Mouse (Mus musculus): ENCODE measurements around the gene Gal3st4. TPM values are rescaled to one million over a fixed set of nuclear protein-coding genes. Genes with fewer than 3 reads are reported as not detected.

The Gal3st4 gene
- polyA plus RNA-seq, 1 experiment from 2014 or later, result 2.0 TPM

DNA sequence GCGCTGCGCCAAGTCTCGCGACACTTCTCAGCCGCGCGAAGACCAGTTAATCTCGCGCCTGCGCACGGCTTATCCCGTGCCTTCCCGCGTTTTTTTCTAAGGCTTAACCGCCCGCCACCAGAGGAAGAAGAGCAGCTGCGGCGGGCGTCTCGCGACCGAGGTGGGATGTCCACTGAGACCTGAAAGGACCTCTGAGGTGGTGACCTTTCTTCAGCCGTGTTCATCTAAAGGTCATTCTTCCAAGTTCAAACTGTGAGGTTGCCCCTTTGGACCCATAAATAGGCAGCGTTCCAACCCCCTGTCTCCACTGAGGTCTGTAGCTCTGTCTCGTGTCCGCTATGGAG is 7.8 kb upstream of the Gal3st4 start:
- no peak for DNase-seq
- Histone ChIP-seq H3K9ac (replicated peaks; ENCODE audit: low read length) (no peak overlapping the region), H3K27me3 (ENCODE audit: control insufficient read depth, insufficient read depth, low read length) (no peaks in the 10 kb centered on the region), H3K4me2 (ENCODE audit: low read length) (peak overlapping the region; percentile 79), H3K4me3 (replicated peaks; ENCODE audit: low read depth, low read length) (peak overlapping the region; percentile 72), H3K27ac (replicated peaks; ENCODE audit: low read depth, low read length) (0 out of 2 replicates have a peak overlapping the region, but pooled peaks have one; percentile 20), H3K4me1 (ENCODE audit: control insufficient read depth, insufficient read depth, low read length) (peaks cover 37% of the 10 kb centered on the region), H3K36me3 (ENCODE audit: control insufficient read depth, insufficient read depth, low read length) (peaks cover 26% of the 10 kb centered on the region), H3K9me3 (ENCODE audit: control insufficient read depth, low read length) (peaks cover 6% of the 10 kb centered on the region; the same call in 1 of the 2 replicates)
- 24% methylated on average over 26 of the region's 26 CpGs for WGBS
- no peak for ATAC-seq (ENCODE audit: low FRiP score, low TSS enrichment)

DNA sequence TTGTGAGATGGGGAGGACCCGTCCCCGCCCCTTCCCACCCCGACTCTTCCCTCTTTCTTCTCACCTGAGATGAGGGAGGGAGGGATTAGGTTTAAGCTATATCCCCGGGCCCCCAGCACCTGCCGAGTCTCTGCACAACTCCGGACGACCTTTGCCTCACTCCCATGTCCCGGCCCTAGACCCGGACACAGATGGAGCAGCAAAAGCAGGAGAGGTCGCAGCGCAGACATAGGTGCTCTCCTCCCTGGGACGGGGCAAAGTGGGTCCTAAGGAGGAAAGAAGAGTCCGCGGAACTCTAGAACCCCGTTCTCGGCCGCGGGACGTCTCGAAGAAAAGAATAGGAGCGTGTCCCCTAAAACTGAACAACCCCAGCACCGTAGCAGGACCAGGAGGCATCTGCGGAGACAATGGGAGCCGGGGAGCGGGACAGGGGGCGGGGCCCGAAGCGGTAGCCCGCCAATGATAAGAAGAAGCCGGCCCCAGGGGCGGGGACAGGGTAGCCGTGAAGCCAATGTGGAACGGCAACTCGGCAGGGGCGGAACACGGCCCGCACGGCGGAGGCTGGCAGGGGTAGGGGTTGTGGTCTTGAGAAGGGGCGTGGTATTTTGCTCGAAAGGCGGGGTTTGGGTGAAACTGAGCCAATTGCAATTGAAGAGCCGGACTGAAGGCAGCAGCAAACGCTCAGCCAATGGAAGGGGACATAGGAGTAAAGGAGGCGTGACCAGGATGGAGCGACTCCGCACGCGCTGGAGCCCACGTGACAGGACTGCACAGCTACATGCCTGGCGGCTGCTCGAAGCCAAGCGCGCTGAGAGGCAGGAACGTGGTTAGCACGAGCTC is 7.2 kb upstream of the Gal3st4 start, which contains the start of the genes Gm43720, Gpc2 and Stag3:
Gene Gm43720, minus strand, starts transcription at position 374 of the 840 bp plus-strand sequence.
Gene Gpc2, minus strand, starts transcription at position 421 of the 840 bp plus-strand sequence.
Gene Stag3, plus strand, starts transcription at position 656 of the 840 bp plus-strand sequence.
- peaks cover 6% of the 10 kb centered on the region; the same call in 1 of the 2 replicates for H3K9me3 ChIP-seq (ENCODE audit: control insufficient read depth, low read length)
- ATAC-seq (ENCODE audit: low FRiP score, low TSS enrichment), result peak; percentile 99
- H3K4me3 ChIP-seq (replicated peaks; ENCODE audit: low read depth, low read length), result peak within 1 kb of the TSS; percentile 72
- peak within 1 kb of the TSS; percentile 84 for H3K9ac ChIP-seq (replicated peaks; ENCODE audit: low read length)
- under 1% methylated on average over 56 of the region's 56 CpGs for WGBS
- H3K27me3 ChIP-seq (ENCODE audit: control insufficient read depth, insufficient read depth, low read length), result no peaks in the 10 kb centered on the region
- H3K27ac ChIP-seq (replicated peaks; ENCODE audit: low read depth, low read length), result peak within 1 kb of the TSS; percentile 80
- peak within 1 kb of the TSS; percentile 79 for H3K4me2 ChIP-seq (ENCODE audit: low read length)
- H3K4me1 ChIP-seq (ENCODE audit: control insufficient read depth, insufficient read depth, low read length), result peaks cover 43% of the 10 kb centered on the region
- H3K36me3 ChIP-seq (ENCODE audit: control insufficient read depth, insufficient read depth, low read length), result peaks cover 30% of the 10 kb centered on the region
- DNase-seq, result peak; percentile 99

DNA sequence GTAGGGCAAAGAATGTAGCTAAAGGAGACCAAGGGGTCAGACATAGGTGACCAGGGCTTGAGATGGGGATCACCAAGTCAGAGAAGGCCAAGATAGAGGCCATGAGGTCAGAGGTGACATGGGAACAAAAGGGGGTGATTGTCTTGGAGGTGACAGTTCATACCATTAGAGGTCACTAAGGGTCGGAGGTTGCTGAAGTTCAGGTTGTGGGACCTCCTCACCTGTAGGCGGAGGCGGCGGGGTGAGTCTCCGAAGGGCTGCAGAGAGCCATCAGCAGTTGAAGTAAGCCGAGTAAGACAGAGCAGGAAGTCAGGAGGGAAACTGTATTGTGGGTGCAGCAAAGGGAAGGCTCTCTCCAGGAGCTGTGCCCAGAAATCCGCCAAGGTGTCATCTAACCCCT is 5.4 kb upstream of the Gal3st4 start:
- Histone ChIP-seq H3K36me3 (ENCODE audit: control insufficient read depth, insufficient read depth, low read length) (peaks cover 39% of the 10 kb centered on the region), H3K4me2 (ENCODE audit: low read length) (peak overlapping the region; percentile 79), H3K9me3 (ENCODE audit: control insufficient read depth, low read length) (peaks cover 6% of the 10 kb centered on the region; the same call in 1 of the 2 replicates), H3K4me1 (ENCODE audit: control insufficient read depth, insufficient read depth, low read length) (peaks cover 45% of the 10 kb centered on the region), H3K27me3 (ENCODE audit: control insufficient read depth, insufficient read depth, low read length) (no peaks in the 10 kb centered on the region), H3K4me3 (replicated peaks; ENCODE audit: low read depth, low read length) (peak overlapping the region; percentile 72), H3K9ac (replicated peaks; ENCODE audit: low read length) (peak overlapping the region; percentile 84), H3K27ac (replicated peaks; ENCODE audit: low read depth, low read length) (no peak overlapping the region)
- DNase-seq (no peak), ATAC-seq (ENCODE audit: low FRiP score, low TSS enrichment) (no peak)
- WGBS, result 88% methylated on average over 7 of the region's 7 CpGs

DNA sequence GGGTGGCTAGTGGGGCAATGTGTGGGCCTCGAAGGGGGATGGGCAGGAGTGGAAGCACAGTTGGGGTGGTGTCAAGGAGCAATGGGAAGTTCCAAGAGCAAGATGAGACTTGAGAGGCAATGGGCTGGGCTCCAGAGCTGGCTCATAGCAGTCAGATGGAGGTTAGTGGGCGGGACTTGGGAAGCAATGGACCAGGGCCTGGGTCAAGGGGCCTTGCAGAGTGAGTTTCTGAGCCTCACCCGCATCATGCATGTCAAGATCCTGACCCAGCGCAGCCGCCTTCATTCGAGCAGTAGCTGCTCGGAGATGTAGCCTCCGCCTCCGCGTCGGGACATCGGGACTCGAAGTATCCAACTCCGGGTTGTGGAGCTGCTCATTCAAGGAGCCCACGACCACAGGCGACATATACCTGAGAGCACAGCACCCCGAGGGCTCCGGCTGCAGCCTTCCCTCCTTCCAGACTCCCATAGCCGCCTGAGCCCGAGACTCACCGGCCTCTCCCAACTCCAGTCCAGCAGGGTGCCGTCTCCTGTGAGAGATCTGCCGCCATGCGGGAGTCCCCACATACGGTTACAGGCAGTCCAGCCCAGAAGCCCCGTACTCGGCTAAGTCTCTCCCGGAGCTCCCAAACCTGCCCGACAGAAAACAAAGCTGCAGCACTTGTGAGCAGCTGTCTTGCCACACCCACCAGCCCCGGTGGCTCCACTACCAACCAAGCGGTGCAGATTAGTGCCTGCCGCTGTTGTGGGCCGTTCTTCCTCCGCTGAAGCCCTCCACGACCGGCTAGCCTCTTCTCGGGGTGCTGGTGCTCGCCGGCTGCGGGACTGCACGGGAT is 2.8 kb upstream of the Gal3st4 start:
- no peak overlapping the region for H3K27ac ChIP-seq (replicated peaks; ENCODE audit: low read depth, low read length)
- ATAC-seq (ENCODE audit: low FRiP score, low TSS enrichment) (no peak), DNase-seq (peak; percentile 54)
- H3K4me2 ChIP-seq (ENCODE audit: low read length), result peak overlapping the region; percentile 79
- 6% methylated on average over 41 of the region's 41 CpGs for WGBS
- no peaks in the 10 kb centered on the region for H3K27me3 ChIP-seq (ENCODE audit: control insufficient read depth, insufficient read depth, low read length)
- H3K9me3 ChIP-seq (ENCODE audit: control insufficient read depth, low read length), result peaks cover under 1% of the 10 kb centered on the region; the same call in 1 of the 2 replicates
- H3K36me3 ChIP-seq (ENCODE audit: control insufficient read depth, insufficient read depth, low read length), result peaks cover 39% of the 10 kb centered on the region
- H3K4me1 ChIP-seq (ENCODE audit: control insufficient read depth, insufficient read depth, low read length), result peaks cover 45% of the 10 kb centered on the region
- peak overlapping the region; percentile 39 for H3K4me3 ChIP-seq (replicated peaks; ENCODE audit: low read depth, low read length)
- H3K9ac ChIP-seq (replicated peaks; ENCODE audit: low read length), result peak overlapping the region; percentile 60

DNA sequence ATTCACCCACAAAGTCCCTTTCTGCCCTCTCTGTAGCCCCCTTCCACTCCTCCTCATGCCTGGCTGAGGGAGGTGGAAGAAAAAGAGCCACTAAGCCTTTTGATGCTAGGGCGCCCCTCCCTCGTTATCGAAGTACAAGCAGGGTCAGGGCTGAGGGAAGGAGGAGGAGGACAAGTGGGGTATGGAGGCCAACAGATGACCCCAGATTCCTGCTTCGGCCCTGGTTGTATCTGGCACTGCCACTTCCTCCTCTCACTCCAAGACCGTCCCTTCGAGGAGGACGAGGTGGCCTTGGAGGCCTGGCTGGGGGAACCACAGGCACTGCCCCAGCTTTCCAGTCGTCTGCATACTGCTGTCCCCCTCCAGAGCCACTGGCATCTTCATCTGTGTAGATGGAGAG is 1.5 kb upstream of the Gal3st4 start:
- no peak overlapping the region for H3K4me2 ChIP-seq (ENCODE audit: low read length)

DNA sequence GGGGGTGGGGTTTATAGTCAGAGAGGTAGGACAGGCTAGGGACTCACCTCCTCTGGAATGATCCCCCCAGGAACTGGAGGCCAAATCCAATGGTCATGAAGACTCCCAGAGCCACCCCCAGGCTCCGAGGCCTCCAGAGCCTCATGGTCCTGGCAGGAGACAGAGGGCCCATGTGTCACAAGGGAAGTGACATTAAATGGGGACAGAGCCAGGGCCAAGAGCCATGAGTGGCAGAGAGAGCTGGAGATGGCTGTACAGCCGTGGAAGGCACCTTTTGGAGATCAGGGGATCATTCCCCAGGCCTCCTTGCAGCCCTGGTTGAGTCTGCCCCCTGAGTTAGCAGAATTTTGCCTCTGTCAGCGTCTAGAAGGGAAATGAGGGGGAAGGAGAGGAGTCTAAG is 1.4 kb downstream of the Gal3st4 start:
- no peak for ATAC-seq (ENCODE audit: low FRiP score, low TSS enrichment)
- no peak for DNase-seq
- Histone ChIP-seq H3K4me3 (replicated peaks; ENCODE audit: low read depth, low read length) (no peak overlapping the region), H3K9me3 (ENCODE audit: control insufficient read depth, low read length) (no peaks in the 10 kb centered on the region), H3K27me3 (ENCODE audit: control insufficient read depth, insufficient read depth, low read length) (no peaks in the 10 kb centered on the region), H3K4me1 (ENCODE audit: control insufficient read depth, insufficient read depth, low read length) (peaks cover 16% of the 10 kb centered on the region), H3K36me3 (ENCODE audit: control insufficient read depth, insufficient read depth, low read length) (peaks cover 21% of the 10 kb centered on the region), H3K9ac (replicated peaks; ENCODE audit: low read length) (no peak overlapping the region), H3K27ac (replicated peaks; ENCODE audit: low read depth, low read length) (no peak overlapping the region), H3K4me2 (ENCODE audit: low read length) (no peak overlapping the region; the same call in 1 of the 2 replicates)
- 51% methylated on average over 3 of the region's 3 CpGs for WGBS

More for the DNA sequence above, 1.5 kb upstream of the Gal3st4 start:
- 0 out of 2 replicates have a peak overlapping the region, but pooled peaks have one; percentile 6 for H3K9ac ChIP-seq (replicated peaks; ENCODE audit: low read length)
- no peak overlapping the region for H3K27ac ChIP-seq (replicated peaks; ENCODE audit: low read depth, low read length)
- no peaks in the 10 kb centered on the region for H3K9me3 ChIP-seq (ENCODE audit: control insufficient read depth, low read length)
- DNase-seq (no peak), ATAC-seq (ENCODE audit: low FRiP score, low TSS enrichment) (no peak)
- H3K4me3 ChIP-seq (replicated peaks; ENCODE audit: low read depth, low read length), result no peak overlapping the region
- no peaks in the 10 kb centered on the region for H3K27me3 ChIP-seq (ENCODE audit: control insufficient read depth, insufficient read depth, low read length)
- H3K36me3 ChIP-seq (ENCODE audit: control insufficient read depth, insufficient read depth, low read length), result peaks cover 39% of the 10 kb centered on the region
- WGBS, result 47% methylated on average over 8 of the region's 8 CpGs
- peaks cover 45% of the 10 kb centered on the region for H3K4me1 ChIP-seq (ENCODE audit: control insufficient read depth, insufficient read depth, low read length)

DNA sequence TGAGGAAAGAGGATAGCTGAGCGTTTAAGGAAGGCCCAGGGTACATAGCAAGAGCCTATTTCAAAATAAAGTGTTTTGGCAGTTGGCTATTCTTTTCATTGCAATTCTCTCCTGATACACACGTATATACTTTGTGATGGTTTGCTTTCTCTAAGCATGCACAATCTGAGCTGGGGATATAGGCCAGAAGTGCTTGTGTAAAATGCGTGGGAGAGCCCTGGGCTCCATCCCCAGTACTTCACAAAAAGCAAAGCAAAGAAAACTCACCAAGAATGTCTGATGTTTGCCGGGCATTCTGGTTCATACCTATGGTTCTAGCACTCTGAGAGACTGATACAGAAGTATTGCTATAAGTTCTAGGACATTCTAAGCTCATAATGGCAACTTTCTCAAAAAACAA is 3.7 kb downstream of the Gal3st4 start:
- WGBS, result 85% methylated on average over 4 of the region's 4 CpGs
- DNase-seq (no peak), ATAC-seq (ENCODE audit: low FRiP score, low TSS enrichment) (no peak)

DNA sequence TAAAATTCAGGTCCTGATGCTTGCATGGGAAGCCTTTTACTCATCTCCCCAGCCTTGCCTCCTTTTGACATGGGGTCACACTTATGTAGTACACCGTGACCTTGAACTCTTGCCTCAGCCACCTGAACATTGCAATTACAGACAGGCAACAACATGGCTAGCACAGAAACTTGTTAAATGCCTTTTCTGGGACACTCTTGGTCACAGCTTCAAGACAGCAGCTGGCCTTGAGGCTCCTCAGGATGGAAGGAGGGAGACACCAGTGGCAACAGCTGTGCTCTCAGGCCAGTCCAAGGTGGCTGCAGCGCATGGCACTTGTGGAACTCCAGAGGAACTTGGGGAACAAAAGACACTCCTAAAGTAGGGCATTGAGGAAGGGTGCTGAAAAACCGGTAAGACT is 5.5 kb downstream of the Gal3st4 start:
- H3K9me3 ChIP-seq (ENCODE audit: control insufficient read depth, low read length), result no peaks in the 10 kb centered on the region
- no peaks in the 10 kb centered on the region for H3K27me3 ChIP-seq (ENCODE audit: control insufficient read depth, insufficient read depth, low read length)
- no peak for DNase-seq
- no peak overlapping the region for H3K9ac ChIP-seq (replicated peaks; ENCODE audit: low read length)
- ATAC-seq (ENCODE audit: low FRiP score, low TSS enrichment), result no peak
- H3K36me3 ChIP-seq (ENCODE audit: control insufficient read depth, insufficient read depth, low read length), result peaks cover 13% of the 10 kb centered on the region
- H3K27ac ChIP-seq (replicated peaks; ENCODE audit: low read depth, low read length), result no peak overlapping the region
- peaks cover 19% of the 10 kb centered on the region for H3K4me1 ChIP-seq (ENCODE audit: control insufficient read depth, insufficient read depth, low read length)
- H3K4me2 ChIP-seq (ENCODE audit: low read length), result no peak overlapping the region
- 88% methylated on average over 3 of the region's 3 CpGs for WGBS
- no peak overlapping the region for H3K4me3 ChIP-seq (replicated peaks; ENCODE audit: low read depth, low read length)

More for the DNA sequence above, 3.7 kb downstream of the Gal3st4 start:
- no peak overlapping the region for H3K9ac ChIP-seq (replicated peaks; ENCODE audit: low read length)
- no peak overlapping the region for H3K4me2 ChIP-seq (ENCODE audit: low read length)
- H3K9me3 ChIP-seq (ENCODE audit: control insufficient read depth, low read length), result no peaks in the 10 kb centered on the region
- no peak overlapping the region for H3K4me3 ChIP-seq (replicated peaks; ENCODE audit: low read depth, low read length)
- H3K36me3 ChIP-seq (ENCODE audit: control insufficient read depth, insufficient read depth, low read length), result peaks cover 14% of the 10 kb centered on the region
- H3K27ac ChIP-seq (replicated peaks; ENCODE audit: low read depth, low read length), result no peak overlapping the region
- no peaks in the 10 kb centered on the region for H3K27me3 ChIP-seq (ENCODE audit: control insufficient read depth, insufficient read depth, low read length)
- peaks cover 9% of the 10 kb centered on the region; the same call in 1 of the 2 replicates for H3K4me1 ChIP-seq (ENCODE audit: control insufficient read depth, insufficient read depth, low read length)

All from midbrain, embryonic 14.5 days (tissue).